Mouse (Mus musculus) heart, postnatal 0 days (tissue): ENCODE data around the gene Kcnh3.
A peak's percentile ranks its signal among the peaks of the same experiment; 100 is the strongest.

ENCODE experiments used
- CTCF ChIP-seq: IDR thresholded peaks from 2 replicates; pipeline ENCODE4 v1.5.1; 2016; ENCODE audit warnings: antibody characterized with exemption, control low read depth, low read depth
- EP300 ChIP-seq: IDR thresholded peaks from 2 replicates; pipeline ENCODE4 v1.6.1; 2016; ENCODE audit warnings: antibody characterized with exemption, low read depth

DNA sequence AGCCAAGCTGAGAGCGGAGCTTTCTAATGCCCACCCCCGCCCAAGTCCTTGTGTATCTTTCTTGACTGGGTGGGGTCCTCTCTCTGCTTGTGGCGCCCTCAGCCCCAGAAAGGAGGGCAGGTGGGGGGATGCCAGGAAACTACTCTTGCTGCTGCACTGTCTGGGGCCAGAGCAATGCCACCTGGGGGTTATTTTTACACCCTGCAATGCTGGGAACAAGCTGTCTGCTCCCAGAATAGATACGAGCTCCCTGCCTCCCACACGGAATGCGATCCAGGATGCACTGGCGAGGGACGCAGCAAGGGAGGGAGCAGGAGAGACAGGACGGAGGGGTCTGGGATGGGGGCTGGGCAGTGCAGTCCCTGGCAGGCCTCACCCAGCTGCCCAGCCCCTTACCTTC, 24.3 kb downstream of the Kcnh3 start:
- TF ChIP-seq CTCF (peak; percentile 43), EP300 (peak; percentile 87; the same call in 1 of the 2 replicates)
